Mouse (Mus musculus): Measurements from ENCODE around the gene Lrrc8d.

DNA sequence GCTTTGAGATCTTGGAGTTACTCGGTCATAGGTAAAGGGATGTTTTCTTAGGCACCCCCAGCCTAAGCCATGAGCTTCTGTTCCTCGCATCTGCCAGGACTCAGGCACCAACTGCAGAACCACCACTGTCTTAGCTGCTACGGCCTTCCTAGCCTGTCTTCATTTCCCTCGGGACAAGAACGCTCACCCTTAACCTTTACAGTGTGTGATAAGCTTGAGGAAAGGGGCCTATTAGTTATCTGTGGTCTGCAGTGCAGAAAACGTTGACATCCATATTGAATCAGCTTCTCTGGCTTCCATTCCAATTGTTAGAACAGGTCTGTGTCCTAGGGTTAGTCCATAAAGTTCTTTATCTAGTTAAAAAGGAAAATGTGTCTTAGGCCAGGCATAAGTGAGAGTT is 37.4 kb downstream of the Lrrc8d start:
- TF ChIP-seq GATA1 (IDR thresholded peaks at IDR 0.05; ENCODE audit: borderline replicate concordance, low read length): no peak
- TF ChIP-seq FLI1 (IDR thresholded peaks at IDR 0.05; ENCODE audit: low read length): no peak

All from megakaryocyte, embryonic 14.5 days (primary cell).